Mouse (Mus musculus) adrenal gland, postnatal 14 days (tissue): ENCODE measurements at regions not wholly inside any gene's neighbourhood (a gene's known extent, or its start where the extent isn't known, plus 50 kb on each side); places are given as distances from the start of the nearest gene placed in this dataset.
A peak's percentile ranks its signal among the peaks of the same experiment; 100 is the strongest.

Experiments used
- DNase-seq: peaks from one replicate; pipeline ENCODE4 v3.0.0; 2021; ENCODE audit warnings: mixed read lengths

- no peak for DNase-seq
Measured at GRCm38 (mm10) chr7:111322901-111323300, 240.1 kb upstream of the Eif4g2 start.

DNA sequence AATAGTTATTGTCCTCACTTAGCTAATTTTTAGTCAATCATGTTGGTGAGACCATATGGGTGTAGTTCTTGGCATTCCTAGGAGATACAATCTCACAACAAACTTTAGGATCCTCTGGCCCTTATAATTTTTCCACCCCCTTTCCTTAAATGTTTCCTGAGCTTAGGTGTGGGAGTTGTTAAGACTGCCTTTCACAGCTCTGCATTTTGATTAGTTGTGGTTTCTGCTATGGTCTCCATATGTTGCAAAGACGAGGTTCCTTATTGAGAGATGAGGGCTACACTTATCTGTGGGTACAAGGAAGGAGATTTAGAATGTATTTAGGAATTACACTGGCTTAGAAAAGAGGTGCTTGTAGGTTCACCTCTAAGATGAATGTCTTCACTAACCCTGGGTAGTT, 237.1 kb upstream of the Eif4g2 start:
- DNase-seq = no peak

- no peak for DNase-seq
Measured at GRCm38 (mm10) chr7:111316479-111316990, 233.7 kb upstream of the Eif4g2 start.

- no peak for DNase-seq
Measured at GRCm38 (mm10) chr7:111313921-111314320, 231.1 kb upstream of the Eif4g2 start.

DNA sequence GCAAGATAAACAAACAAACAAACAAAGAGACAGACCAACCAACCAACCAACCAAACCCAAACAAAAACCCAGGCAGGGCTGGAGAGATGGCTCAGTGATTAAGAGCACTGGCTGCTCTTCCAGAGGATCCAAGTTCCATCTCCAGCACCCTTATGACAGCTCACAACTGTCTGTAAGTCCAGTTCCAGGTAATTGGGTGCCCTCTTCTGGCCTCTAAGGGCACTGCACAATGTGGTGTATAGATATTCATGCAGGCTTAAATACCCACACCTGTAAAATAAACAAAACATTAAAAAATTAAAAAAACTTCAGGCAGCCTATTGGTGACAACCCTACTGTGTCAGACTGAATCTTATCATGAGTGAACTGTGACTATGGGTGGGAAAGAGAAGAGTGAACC, 222.4 kb upstream of the Eif4g2 start:
- no peak for DNase-seq

- DNase-seq = no peak
Measured at GRCm38 (mm10) chr7:111301791-111302488, 219.1 kb upstream of the Eif4g2 start.

DNA sequence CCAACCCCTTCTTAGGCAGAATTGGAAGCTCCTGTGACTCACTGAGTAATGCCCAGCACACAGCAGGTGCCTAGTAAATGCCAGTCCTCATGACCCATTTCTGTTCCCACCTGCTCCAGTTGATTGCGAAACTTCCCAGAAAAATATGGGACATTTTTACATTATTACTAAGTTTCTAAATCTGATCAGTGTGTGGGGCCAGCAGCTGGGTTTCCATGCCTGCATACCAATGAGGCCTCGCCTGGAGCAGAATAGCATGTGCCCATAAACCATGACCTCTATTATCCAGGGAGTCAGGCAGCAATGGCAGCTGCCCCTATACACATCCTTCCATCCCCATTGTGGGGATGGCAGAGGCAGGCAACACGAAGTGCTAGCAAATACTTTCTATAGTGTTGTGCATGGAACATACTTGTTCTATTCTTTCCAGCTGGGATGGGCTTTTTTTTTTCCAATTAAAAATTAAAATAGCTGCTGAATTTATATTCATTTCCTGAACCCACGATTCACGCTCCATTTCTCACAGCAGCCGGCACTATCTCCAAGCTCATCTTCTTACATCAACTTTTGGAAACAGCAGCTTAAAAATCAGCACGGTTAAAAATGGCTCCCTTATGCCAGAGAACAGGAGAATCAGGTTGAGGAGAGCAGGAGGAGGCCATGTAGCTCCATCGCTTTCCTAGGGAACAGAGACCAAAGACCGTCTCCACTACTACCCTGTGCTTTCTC, 214.5 kb upstream of the Eif4g2 start:
- no peak for DNase-seq

DNA sequence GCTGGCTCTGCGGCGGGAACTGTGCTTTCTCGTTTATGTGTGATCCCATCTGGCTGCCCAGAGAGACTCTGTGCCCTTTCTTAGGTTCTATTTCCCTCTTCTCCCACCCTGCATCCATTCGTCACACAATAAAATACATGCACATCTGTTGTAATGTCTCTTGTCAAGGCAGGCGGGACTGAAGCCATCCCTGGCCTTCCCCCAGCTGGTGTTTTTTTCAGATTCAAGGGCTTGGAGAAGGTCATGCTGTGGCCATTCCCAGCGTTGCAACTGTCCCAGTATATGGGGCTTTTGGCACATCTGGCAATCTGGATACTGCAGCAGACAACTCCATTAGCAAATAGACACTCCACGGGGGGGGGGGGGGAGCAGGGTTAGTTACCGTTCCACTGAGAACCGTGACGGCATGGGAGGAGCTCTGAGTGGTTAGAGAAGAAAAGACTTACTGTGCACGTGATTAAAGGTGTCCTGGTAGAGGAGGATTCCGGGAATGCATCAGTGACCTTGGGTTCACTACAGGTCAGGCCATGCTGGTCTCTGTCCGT, 200.7 kb upstream of the Eif4g2 start:
- peak; percentile 60 for DNase-seq

DNA sequence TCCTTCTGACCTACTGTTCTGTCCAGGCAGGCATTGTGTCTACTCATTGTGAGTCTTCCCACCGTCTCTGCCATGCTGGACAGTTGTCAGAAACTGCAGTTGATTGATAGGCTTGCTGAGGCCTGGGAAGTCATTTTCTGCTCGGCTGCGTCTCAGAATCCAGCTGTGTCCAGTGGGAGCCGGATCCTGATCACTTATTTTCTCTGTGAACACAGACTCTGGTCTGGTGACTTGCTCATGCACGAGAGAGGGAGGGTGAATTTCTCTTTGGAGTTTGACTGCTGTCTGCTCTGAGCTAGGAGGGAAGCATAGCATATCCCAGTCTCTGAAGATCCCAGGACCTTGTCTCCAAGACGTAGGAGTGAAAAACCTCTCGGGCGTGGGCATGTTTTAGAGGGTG, 199.5 kb upstream of the Eif4g2 start:
- no peak for DNase-seq

GRCm38 (mm10) chr7:111277703-111278102, 194.9 kb upstream of the Eif4g2 start:
- DNase-seq = no peak

GRCm38 (mm10) chr7:111273839-111274238, 191.0 kb upstream of the Eif4g2 start:
- DNase-seq = no peak

GRCm38 (mm10) chr7:111270874-111271273, 188.0 kb upstream of the Eif4g2 start:
- no peak for DNase-seq

GRCm38 (mm10) chr7:111268197-111268596, 185.4 kb upstream of the Eif4g2 start:
- DNase-seq = no peak

GRCm38 (mm10) chr7:111263302-111263701, 180.5 kb upstream of the Eif4g2 start:
- no peak for DNase-seq

GRCm38 (mm10) chr7:111259630-111260574, 177.1 kb upstream of the Eif4g2 start:
- DNase-seq = peak; percentile 67

DNA sequence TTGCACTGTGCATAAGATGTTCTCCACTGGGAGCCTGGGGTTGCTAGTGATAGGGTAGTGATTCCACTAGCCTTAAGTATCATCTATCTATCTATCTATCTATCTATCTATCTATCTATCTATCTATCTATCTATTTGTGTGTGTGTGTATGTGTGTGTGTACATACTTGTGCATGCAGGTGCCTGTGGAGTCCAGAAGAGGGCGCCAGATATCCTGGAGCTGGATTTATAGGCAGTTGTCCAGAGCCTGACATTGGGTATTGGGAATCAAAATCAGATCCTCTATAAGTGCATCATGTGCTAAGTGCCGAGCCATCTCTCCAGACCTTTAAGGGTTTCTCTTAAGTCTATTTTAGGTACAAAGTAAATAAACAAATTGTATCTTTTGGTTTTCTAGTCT, 175.0 kb upstream of the Eif4g2 start:
- DNase-seq = no peak

- no peak for DNase-seq
Measured at GRCm38 (mm10) chr7:111256199-111256598, 173.4 kb upstream of the Eif4g2 start.

DNA sequence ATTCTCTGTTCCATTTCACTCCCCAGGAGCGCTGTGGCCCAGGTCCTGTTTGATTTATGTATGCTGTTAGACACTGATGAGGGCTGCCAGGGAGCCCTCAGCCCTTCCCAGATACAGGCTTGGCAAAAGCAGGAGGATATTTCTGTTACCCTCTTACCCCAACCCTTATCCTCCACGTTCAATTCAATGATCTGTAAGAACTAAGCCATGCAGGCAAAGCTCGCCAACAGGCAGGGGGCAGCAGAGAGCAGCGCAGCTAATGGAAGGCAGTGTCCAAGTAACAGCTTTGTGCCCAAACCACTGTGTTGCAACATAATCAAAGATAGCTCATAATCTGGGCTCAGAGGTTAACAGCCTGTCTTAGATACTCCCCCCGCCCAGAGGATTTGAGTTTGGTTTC, 166.8 kb upstream of the Eif4g2 start:
- peak; percentile 93 for DNase-seq

DNA sequence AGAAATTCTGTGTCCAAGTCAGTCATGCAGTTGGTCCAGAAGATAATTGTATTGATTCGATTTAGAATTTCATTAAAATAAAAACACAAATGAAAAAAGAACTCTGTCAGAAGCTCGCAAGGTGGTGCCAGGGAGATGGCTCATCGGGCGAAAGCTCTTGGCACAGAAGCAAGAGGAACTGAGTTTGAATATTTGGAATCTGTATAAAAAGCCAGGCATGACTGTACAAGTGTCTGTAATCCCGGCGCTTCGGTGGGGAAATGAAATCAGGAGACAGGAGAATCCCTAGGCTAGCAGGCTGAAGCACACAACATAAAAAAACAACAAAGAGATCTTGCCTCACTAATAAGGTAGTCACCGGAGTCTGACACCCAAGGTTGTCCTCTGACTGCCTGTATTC, 162.7 kb upstream of the Eif4g2 start:
- peak; percentile 45 for DNase-seq

- DNase-seq = peak; percentile 66
Measured at GRCm38 (mm10) chr7:111245067-111245466, 162.2 kb upstream of the Eif4g2 start.

DNA sequence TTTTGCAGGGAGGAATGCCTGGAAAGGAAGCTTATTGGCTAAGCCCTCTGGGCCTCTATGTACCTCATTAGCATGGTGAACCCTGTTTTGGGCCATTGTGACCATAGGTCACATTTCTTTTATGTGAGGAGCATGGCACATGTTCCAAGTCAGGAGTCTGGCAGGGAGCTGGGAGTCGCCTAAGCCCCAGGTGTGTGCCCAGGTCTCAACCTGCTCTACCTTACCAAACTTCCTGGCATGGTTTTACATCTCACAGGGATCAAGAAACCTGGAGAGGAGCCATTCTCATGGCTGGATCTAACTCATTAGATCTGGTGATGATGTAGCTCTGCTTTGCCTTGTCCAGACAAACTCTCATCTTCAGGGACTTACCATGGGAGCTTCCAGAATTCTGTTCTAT, 161.0 kb upstream of the Eif4g2 start:
- no peak for DNase-seq

- DNase-seq = no peak
Measured at GRCm38 (mm10) chr7:111242646-111243045, 159.8 kb upstream of the Eif4g2 start.
